Mouse (Mus musculus) spleen, adult 2 months (tissue): ENCODE measurements around the gene Dync1i2. TPM values are rescaled to one million over a fixed set of nuclear protein-coding genes. Genes with fewer than 3 reads are reported as not detected.

Source experiments
- DNase-seq, 2 experiments: peaks; one replicate each; pipeline versions ENCODE4 v3.0.0 to v3.0.0-alpha.2; 2012 to 2021; ENCODE audit warnings: low spot score in 2 of 2, low read depth in 1 of 2
- H3K27ac ChIP-seq: fragments of 200-500 bp; 2 replicates; pipeline ENCODE4 v1.5.1; 2012; ENCODE audit warnings: low read length, inconsistent platforms; ENCODE audit not compliant: insufficient read depth
- H3K27me3 ChIP-seq: fragments of 200-500 bp; 2 replicates; pipeline ENCODE4 v1.6.1; 2012; ENCODE audit warnings: mild to moderate bottlenecking, moderate library complexity, low read length, inconsistent platforms; ENCODE audit not compliant: control insufficient read depth, insufficient read depth
- H3K36me3 ChIP-seq: fragments of 200-500 bp; 2 replicates; pipeline ENCODE4 v1.6.1; 2012; ENCODE audit warnings: mild to moderate bottlenecking, low read length, inconsistent platforms; ENCODE audit not compliant: control insufficient read depth, insufficient read depth
- H3K4me1 ChIP-seq: fragments of 200-500 bp; 2 replicates; pipeline ENCODE4 v1.6.1; 2011; ENCODE audit warnings: inconsistent platforms; ENCODE audit not compliant: control insufficient read depth, insufficient read depth, insufficient read length
- H3K4me3 ChIP-seq: fragments of 200-500 bp; 2 replicates; pipeline ENCODE4 v1.5.1; 2011; ENCODE audit warnings: mild to moderate bottlenecking, inconsistent platforms; ENCODE audit not compliant: insufficient read depth, insufficient read length; ENCODE audit errors: extremely low read depth
- CTCF ChIP-seq: fragments of 200-500 bp; IDR thresholded peaks from 2 replicates; pipeline ENCODE4 v1.5.1; 2011; ENCODE audit warnings: mild to moderate bottlenecking, inconsistent platforms; ENCODE audit not compliant: insufficient read depth, insufficient read length, insufficient replicate concordance; ENCODE audit errors: extremely low read depth
- POLR2A ChIP-seq: fragments of 200-500 bp; IDR thresholded peaks from 2 replicates; pipeline ENCODE4 v1.6.1; 2011; ENCODE audit warnings: low read depth, low read length, inconsistent platforms
- WGBS: fragments of 180-500 bp; shearing (Covaris S2); methylation state at CpG from one replicate; pipeline ENCODE4 v1.1.7; 2018; 5-methylcytosine and 5-hydroxymethylcytosine counted together
- polyA plus RNA-seq: library from polyadenylated mRNA; depleted of rRNA; stranded (reverse); fragments of >200 nt; gene quantifications from 2 replicates; pipeline ENCODE4 v1.2.3, GENCODE M21; 2012

The Dync1i2 gene
- polyA plus RNA-seq, 1 experiment = 7.7 TPM

DNA sequence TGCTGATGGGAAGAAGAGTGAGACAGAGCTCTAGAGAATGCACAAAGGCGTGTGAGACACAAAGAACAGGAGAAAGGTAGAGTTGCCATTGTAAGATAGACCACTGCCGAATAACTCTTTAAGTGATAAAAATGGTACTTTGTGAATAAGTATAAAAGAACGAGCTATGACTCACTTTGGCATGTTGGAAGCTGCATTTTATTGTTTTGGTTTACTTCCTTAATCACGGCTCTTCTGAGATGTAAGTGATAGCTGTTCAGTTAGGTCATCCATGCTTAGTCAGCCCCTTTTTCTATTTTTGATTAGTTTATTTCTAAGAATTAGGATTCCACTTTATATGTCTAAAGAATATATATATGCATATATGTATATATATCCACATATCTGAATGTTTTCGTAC, 20.4 kb downstream of the Dync1i2 start:
- Histone ChIP-seq H3K4me1 (no peaks in the 10 kb centered on the region), H3K27ac (no peak overlapping the region), H3K27me3 (no peaks in the 10 kb centered on the region), H3K4me3 (no peak overlapping the region), H3K36me3 (peaks cover 10% of the 10 kb centered on the region)
- WGBS = 85% methylated on average over 5 of the region's 5 CpGs
- no peak for DNase-seq
- TF ChIP-seq CTCF (no peak), POLR2A (no peak)

DNA sequence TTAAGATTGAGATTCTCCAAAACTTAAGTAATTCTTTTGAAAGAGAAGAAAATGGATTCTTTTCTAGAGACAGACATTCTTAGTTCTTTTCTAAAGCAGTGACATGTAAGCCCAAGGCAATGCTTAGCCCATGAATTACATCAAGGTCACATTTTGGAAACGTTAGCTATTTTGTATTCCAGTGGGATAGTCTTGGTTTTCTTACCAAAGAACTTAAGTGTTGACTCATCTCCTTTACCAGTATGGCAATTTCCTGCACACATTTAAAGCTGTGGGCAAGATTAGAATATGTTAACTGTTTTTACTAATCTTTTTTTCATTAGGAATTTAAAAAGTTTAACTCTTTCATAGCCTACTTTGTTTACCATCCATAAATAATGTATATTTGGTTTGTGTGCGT, 21.5 kb downstream of the Dync1i2 start:
- Histone ChIP-seq H3K36me3 (peaks cover 12% of the 10 kb centered on the region), H3K4me3 (no peak overlapping the region), H3K27ac (no peak overlapping the region), H3K4me1 (no peaks in the 10 kb centered on the region), H3K27me3 (no peaks in the 10 kb centered on the region)
- TF ChIP-seq POLR2A = no peak
- TF ChIP-seq CTCF = no peak
- DNase-seq = no peak
- WGBS = 87% methylated on average over 2 of the region's 2 CpGs

DNA sequence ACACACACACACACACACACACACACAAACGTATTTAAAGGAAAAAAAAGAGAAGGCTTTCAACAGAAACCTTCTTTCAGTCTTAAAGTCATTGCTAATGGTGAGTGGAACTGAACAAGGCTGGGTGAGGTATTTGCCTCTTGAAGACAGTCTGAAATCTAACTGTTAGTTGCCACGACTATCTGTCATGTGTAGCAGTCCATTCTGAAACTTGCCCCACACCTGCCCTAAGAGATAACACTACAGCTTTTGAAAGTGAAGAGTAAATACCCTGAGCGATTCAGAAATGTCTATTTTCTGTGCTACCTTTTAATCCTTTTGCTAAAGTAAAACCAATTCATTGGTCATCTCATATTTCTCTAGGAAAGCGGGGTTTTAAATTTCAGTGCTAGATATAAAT, 23.9 kb downstream of the Dync1i2 start:
- H3K4me1 ChIP-seq = no peaks in the 10 kb centered on the region
- 86% methylated on average over 4 of the region's 4 CpGs for WGBS
- no peaks in the 10 kb centered on the region for H3K27me3 ChIP-seq
- H3K4me3 ChIP-seq = no peak overlapping the region
- TF ChIP-seq POLR2A (no peak), CTCF (no peak)
- no peak for DNase-seq
- H3K27ac ChIP-seq = no peak overlapping the region
- peaks cover 11% of the 10 kb centered on the region for H3K36me3 ChIP-seq

DNA sequence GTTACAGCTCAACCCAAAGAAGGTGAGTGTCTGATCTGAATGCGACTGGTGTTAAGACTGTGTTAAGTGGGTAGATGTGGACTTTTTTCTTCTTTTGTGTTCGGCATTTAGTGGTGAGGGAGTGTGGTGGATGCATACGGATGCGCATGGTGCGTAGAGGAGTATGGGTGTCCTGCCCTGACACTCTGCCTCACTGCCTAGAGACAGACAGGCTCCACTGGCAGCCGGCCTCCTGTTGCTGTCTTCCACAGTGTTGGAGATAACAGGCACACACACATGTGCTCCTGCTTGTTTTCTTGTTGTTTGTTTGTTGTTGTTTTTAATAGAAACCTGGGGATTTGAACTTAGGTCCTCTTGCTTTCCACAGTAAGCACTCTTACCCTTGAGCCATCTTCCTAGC, 24.5 kb downstream of the Dync1i2 start:
- peaks cover 11% of the 10 kb centered on the region for H3K36me3 ChIP-seq
- 93% methylated on average over 6 of the region's 6 CpGs for WGBS
- H3K4me3 ChIP-seq = no peak overlapping the region

DNA sequence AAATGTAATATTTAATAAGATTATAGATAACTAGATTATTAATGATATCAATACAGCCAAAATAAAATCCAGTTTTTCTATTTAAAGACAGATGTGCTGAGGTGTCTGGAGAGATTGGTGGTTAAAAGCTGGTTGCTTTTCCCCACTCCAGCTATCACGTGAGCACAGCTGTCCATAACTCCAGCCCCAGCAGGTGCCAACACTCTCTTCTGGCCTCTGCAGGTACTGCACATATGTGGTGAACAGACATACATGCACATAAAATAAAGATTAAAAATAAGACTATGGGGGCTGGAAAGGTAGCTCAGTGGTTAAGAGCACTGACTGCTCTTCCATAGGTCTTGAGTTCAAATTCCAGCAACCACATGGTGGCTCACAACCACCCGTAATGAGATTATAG, 30.0 kb downstream of the Dync1i2 start:
- Histone ChIP-seq H3K27ac (no peak overlapping the region), H3K4me3 (no peak overlapping the region), H3K27me3 (no peaks in the 10 kb centered on the region), H3K36me3 (peaks cover 7% of the 10 kb centered on the region; the same call in 1 of the 2 replicates), H3K4me1 (no peaks in the 10 kb centered on the region)
- TF ChIP-seq CTCF (no peak), POLR2A (no peak)
- 91% methylated on average over 2 of the region's 2 CpGs for WGBS
- no peak for DNase-seq

More for the DNA sequence above, 24.5 kb downstream of the Dync1i2 start:
- no peak for TF ChIP-seq CTCF
- no peak for TF ChIP-seq POLR2A
- Histone ChIP-seq H3K27me3 (no peaks in the 10 kb centered on the region), H3K27ac (no peak overlapping the region), H3K4me1 (no peaks in the 10 kb centered on the region)
- DNase-seq = no peak

DNA sequence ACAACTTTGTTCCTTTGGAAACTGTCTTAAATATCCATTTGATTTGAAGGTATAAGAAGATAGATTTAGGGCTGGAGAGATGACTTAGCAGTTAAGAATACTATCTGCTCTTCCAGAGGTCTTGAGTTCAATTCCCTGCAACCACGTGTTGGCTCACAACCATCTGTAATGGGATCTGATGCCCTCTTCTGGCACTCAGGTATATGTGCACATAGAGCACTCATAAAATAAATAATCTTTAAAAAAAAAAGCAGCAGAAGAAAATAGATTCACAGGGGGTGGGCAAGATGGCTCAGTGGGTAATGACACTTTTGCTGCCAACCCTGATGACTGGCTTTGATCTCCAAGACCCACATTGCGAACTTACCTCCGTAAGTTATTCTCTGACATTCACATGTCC, 30.7 kb downstream of the Dync1i2 start:
- Histone ChIP-seq H3K27me3 (no peaks in the 10 kb centered on the region), H3K4me1 (no peaks in the 10 kb centered on the region), H3K4me3 (no peak overlapping the region), H3K27ac (no peak overlapping the region), H3K36me3 (peaks cover 6% of the 10 kb centered on the region; the same call in 1 of the 2 replicates)
- no peak for TF ChIP-seq CTCF
- TF ChIP-seq POLR2A = no peak
- no peak for DNase-seq
- WGBS = 92% methylated on average over 3 of the region's 3 CpGs

DNA sequence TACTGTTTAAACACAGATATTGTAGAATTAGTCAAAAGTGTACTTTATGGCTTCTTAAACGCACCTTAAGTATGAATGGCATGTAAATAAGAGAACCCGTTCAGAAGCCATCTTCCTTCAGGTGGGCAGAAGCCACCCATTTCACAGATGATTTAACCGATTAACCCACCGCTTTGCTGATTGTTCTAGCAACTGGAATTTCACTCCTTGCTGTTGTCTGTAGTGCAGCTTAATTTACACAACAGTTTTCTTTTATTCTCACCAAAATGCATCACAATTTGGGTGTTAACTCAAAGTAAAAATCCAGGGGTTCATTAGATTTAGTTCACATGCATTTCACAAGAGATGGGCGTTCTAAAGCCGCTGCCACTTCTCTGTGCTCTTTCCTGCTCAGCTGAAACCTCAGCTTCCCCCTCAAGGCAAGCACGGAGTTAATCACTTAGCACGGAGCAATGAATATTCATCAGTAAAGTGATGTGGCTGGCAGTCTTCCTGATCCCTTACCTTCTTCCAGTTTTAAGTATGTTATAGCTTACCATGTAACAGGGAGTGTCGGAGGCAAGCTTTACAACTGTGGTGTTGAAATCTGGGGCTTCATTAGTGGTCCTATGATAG, 31.7 kb downstream of the Dync1i2 start:
- Histone ChIP-seq H3K4me3 (no peak overlapping the region), H3K27ac (no peak overlapping the region), H3K27me3 (no peaks in the 10 kb centered on the region), H3K36me3 (peaks cover 4% of the 10 kb centered on the region; the same call in 1 of the 2 replicates), H3K4me1 (no peaks in the 10 kb centered on the region)
- TF ChIP-seq POLR2A (no peak), CTCF (no peak)
- WGBS = 72% methylated on average over 9 of the region's 9 CpGs
- no peak for DNase-seq
